Mouse (Mus musculus) hindbrain, embryonic 16.5 days (tissue): Measurements from ENCODE around the gene Mast4. TPM values are rescaled to one million over a fixed set of nuclear protein-coding genes. Genes with fewer than 3 reads are reported as not detected.

Experiments used
- ATAC-seq: fragments of 200-750 bp; cut with Nextera tagmentation; 2 replicates; pipeline ENCODE4 v1.8.0; 2017; ENCODE audit warnings: moderate TSS enrichment, moderate library complexity
- H3K27ac ChIP-seq: fragments of 300-500 bp; sonication (generic); 2 replicates; pipeline ENCODE4 v1.5.1; 2014; ENCODE audit warnings: low read depth, mild to moderate bottlenecking, control low read depth, low read length, moderate library complexity
- H3K27me3 ChIP-seq: fragments of 300-500 bp; sonication (generic); replicated peaks from 2 replicates; pipeline ENCODE4 v1.6.1; 2014; ENCODE audit warnings: low read length; ENCODE audit not compliant: control insufficient read depth, insufficient read depth
- H3K36me3 ChIP-seq: fragments of 300-500 bp; sonication (generic); 2 replicates; pipeline ENCODE4 v1.6.1; 2014; ENCODE audit warnings: mild to moderate bottlenecking, low read length, moderate library complexity, mixed read lengths; ENCODE audit not compliant: control insufficient read depth, insufficient read depth
- H3K4me1 ChIP-seq: fragments of 300-500 bp; sonication (generic); 2 replicates; pipeline ENCODE4 v1.6.1; 2014; ENCODE audit warnings: low read depth, low read length; ENCODE audit not compliant: control insufficient read depth, insufficient read depth
- H3K4me2 ChIP-seq: fragments of 300-500 bp; sonication (generic); 2 replicates; pipeline ENCODE4 v1.6.1; 2014; ENCODE audit warnings: mild to moderate bottlenecking, low read length, control low read depth, moderate library complexity
- H3K4me3 ChIP-seq: fragments of 300-500 bp; sonication (generic); 2 replicates; pipeline ENCODE4 v1.5.1; 2014; ENCODE audit warnings: mild to moderate bottlenecking, low read length, control low read depth, moderate library complexity
- H3K9ac ChIP-seq: fragments of 300-500 bp; sonication (generic); 2 replicates; pipeline ENCODE4 v1.6.1; 2014; ENCODE audit warnings: low read depth, mild to moderate bottlenecking, control low read depth, low read length, moderate library complexity
- H3K9me3 ChIP-seq: fragments of 300-500 bp; sonication (generic); 2 replicates; pipeline ENCODE4 v1.6.1; 2014; ENCODE audit warnings: mild to moderate bottlenecking, low read length, moderate library complexity; ENCODE audit not compliant: control insufficient read depth
- WGBS: fragments of 180-500 bp; shearing (Covaris S2); extraction: QIAGEN DNeasy Blood & Tissue Kit; methylation state at CpG from one replicate; pipeline ENCODE4 v1.1.7; 2014; 5-methylcytosine and 5-hydroxymethylcytosine counted together
- polyA plus RNA-seq: library from polyadenylated mRNA; unstranded; fragments of >200 nt; fragmentation: Nextera tagmentation; extraction: Ambion mirVana; gene quantifications from 2 replicates; pipeline ENCODE4 v1.2.1, GENCODE M21; 2015

Mast4 gene
- polyA plus RNA-seq, 1 experiment from 2014 or later: 24.6 TPM

- H3K27ac ChIP-seq: no peak overlapping the region
- no peak for ATAC-seq
- WGBS: 41% methylated on average over 11 of the region's 11 CpGs
- no peak overlapping the region for H3K4me2 ChIP-seq
- H3K9ac ChIP-seq: no peak overlapping the region
- H3K27me3 ChIP-seq: no peaks in the 10 kb centered on the region
- no peak overlapping the region for H3K4me3 ChIP-seq
- no peaks in the 10 kb centered on the region for H3K4me1 ChIP-seq
- no peaks in the 10 kb centered on the region for H3K9me3 ChIP-seq
- no peaks in the 10 kb centered on the region for H3K36me3 ChIP-seq
Observed at GRCm38 (mm10) chr13:102691408-102692150, 642.7 kb downstream of the Mast4 start.

- Histone ChIP-seq H3K9me3 (no peaks in the 10 kb centered on the region), H3K9ac (no peak overlapping the region), H3K36me3 (no peaks in the 10 kb centered on the region), H3K4me2 (no peak overlapping the region), H3K4me1 (no peaks in the 10 kb centered on the region), H3K27me3 (no peaks in the 10 kb centered on the region), H3K27ac (no peak overlapping the region), H3K4me3 (no peak overlapping the region)
- WGBS: 92% methylated on average over 5 of the region's 5 CpGs
- no peak for ATAC-seq
Observed at GRCm38 (mm10) chr13:102690184-102690583, 644.1 kb downstream of the Mast4 start.

GRCm38 (mm10) chr13:102689201-102690090, 644.9 kb downstream of the Mast4 start:
- Histone ChIP-seq H3K9ac (no peak overlapping the region), H3K4me1 (no peaks in the 10 kb centered on the region), H3K9me3 (no peaks in the 10 kb centered on the region), H3K36me3 (no peaks in the 10 kb centered on the region), H3K27ac (no peak overlapping the region), H3K4me2 (no peak overlapping the region), H3K4me3 (no peak overlapping the region), H3K27me3 (no peaks in the 10 kb centered on the region)
- WGBS: 84% methylated on average over 6 of the region's 6 CpGs
- no peak for ATAC-seq

GRCm38 (mm10) chr13:102688121-102688520, 646.2 kb downstream of the Mast4 start:
- Histone ChIP-seq H3K9me3 (no peaks in the 10 kb centered on the region), H3K4me1 (no peaks in the 10 kb centered on the region), H3K36me3 (no peaks in the 10 kb centered on the region), H3K4me2 (no peak overlapping the region), H3K27me3 (no peaks in the 10 kb centered on the region), H3K4me3 (no peak overlapping the region), H3K27ac (no peak overlapping the region), H3K9ac (no peak overlapping the region)
- WGBS: 100% methylated on average over 1 of the region's 1 CpGs
- no peak for ATAC-seq

GRCm38 (mm10) chr13:102684890-102685289, 649.4 kb downstream of the Mast4 start:
- no peak overlapping the region for H3K27ac ChIP-seq
- no peak for ATAC-seq
- WGBS: 78% methylated on average over 4 of the region's 4 CpGs

More at GRCm38 (mm10) chr13:102684890-102685289, 649.4 kb downstream of the Mast4 start:
- no peak overlapping the region for H3K4me3 ChIP-seq
- no peaks in the 10 kb centered on the region for H3K27me3 ChIP-seq
- H3K9me3 ChIP-seq: no peaks in the 10 kb centered on the region
- H3K4me2 ChIP-seq: no peak overlapping the region
- no peak overlapping the region for H3K9ac ChIP-seq
- no peaks in the 10 kb centered on the region for H3K4me1 ChIP-seq
- H3K36me3 ChIP-seq: no peaks in the 10 kb centered on the region
